Mouse (Mus musculus) testis, adult 2 months (tissue): ENCODE data around the gene Cnpy2.

Experiments used
- CTCF ChIP-seq: fragments of 200-500 bp; IDR thresholded peaks from 2 replicates; pipeline ENCODE4 v1.5.1; 2012; ENCODE audit warnings: low read depth, mild to moderate bottlenecking, inconsistent platforms, low read length, moderate library complexity; ENCODE audit not compliant: control insufficient read depth, insufficient read depth, insufficient replicate concordance
- POLR2A ChIP-seq: fragments of 200-500 bp; IDR thresholded peaks from 2 replicates; pipeline ENCODE4 v1.6.1; 2012; ENCODE audit warnings: low read depth, mild to moderate bottlenecking, inconsistent platforms, low read length, moderate library complexity; ENCODE audit not compliant: control insufficient read depth

- TF ChIP-seq POLR2A = no peak
- no peak for TF ChIP-seq CTCF
These were observed 5.4 kb downstream of the Cnpy2 start for GRCm38 (mm10) chr10:128327610-128328009.
